Mouse (Mus musculus) lung, postnatal 0 days (tissue): ENCODE measurements around the gene Acbd7.

Source experiments
- CTCF ChIP-seq: IDR thresholded peaks from 2 replicates; pipeline ENCODE4 v1.5.1; 2016; ENCODE audit warnings: antibody characterized with exemption, mild to moderate bottlenecking
- EP300 ChIP-seq: IDR thresholded peaks from 2 replicates; pipeline ENCODE4 v1.6.1; 2016; ENCODE audit warnings: antibody characterized with exemption, mild to moderate bottlenecking, control low read depth

DNA sequence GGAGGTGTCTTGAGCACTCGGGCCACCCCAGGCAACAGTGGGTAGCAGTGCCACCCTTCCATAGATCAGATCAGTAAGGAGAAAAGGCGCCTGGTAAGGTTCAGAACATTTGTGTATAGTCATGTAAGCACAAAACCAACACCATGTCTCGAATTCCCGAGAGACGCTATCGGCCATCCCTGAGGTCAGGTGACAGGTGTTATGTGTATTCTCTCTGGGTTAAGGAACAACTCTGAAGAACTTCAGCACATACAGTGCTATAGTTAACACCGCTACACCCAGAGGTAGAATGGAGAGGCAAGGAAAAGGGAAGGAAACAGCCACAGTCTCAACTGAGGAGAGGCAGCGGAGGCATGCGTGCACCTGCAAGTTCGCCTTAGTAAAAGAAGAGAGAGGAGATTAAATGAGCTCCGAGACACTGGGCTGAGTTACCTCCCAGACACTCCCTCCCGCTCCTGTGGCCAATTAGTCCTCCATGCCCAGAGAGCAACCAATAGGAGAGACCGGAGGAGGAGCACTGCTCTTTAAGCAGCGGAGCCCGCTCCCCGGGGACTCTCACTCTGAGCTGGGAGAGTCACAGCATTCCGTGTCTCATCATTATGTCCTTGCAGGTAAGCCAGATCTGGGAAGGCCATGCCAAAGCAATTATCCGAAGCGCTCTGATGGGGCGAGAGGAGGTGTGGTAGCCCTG is at the start of gene Acbd7:
- TF ChIP-seq CTCF (no peak), EP300 (no peak)
